Mouse (Mus musculus): ENCODE measurements around the gene Sgsm1. TPM values are rescaled to one million over a fixed set of nuclear protein-coding genes. Genes with fewer than 3 reads are reported as not detected.

Sgsm1 gene
- polyA plus RNA-seq, 1 experiment = 1.9 TPM

DNA sequence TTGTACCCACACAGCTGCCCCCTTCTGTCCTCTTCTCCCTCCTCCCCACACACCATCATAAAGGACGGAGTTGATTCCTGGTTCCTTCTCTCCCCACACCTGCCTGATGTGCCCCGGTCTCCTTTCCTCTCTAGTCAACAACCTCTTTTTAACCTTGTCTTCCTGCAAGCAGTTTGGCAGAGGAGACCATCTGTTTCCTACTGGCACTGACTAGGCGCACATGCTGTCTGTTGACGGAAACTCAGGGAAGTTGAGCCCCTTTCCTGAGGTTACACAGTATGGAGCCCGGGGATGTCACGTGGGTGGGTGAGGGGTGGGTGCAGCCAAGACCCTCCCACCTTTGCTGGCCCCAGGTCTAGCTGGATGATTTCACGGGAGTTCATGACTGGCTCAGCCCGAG lies 17.8 kb downstream of the Sgsm1 start:
- Histone ChIP-seq H3K79me3 (ENCODE audit: low read depth) (no peaks in the 10 kb centered on the region), H3K79me2 (ENCODE audit: control insufficient read depth, insufficient read depth) (no peaks in the 10 kb centered on the region), H3K27me3 (ENCODE audit: control insufficient read depth, insufficient read depth, insufficient read length) (peaks cover 4% of the 10 kb centered on the region), H3ac (ENCODE audit: control insufficient read depth, insufficient read length, low read depth) (no peak overlapping the region), H3K36me3 (ENCODE audit: control insufficient read depth, insufficient read depth) (no peaks in the 10 kb centered on the region), H3K4me3 (ENCODE audit: insufficient read depth, poor library complexity, severe bottlenecking) (no peak overlapping the region)
- TF ChIP-seq MYOG (IDR thresholded peaks at IDR 0.05; ENCODE audit: control insufficient read depth, extremely low read depth, insufficient read length) = no peak
- TF ChIP-seq FOSL1 (IDR thresholded peaks at IDR 0.05; ENCODE audit: insufficient read depth, low read length, poor library complexity, severe bottlenecking) = no peak
- TF ChIP-seq MAX (IDR thresholded peaks at IDR 0.05) = no peak

DNA sequence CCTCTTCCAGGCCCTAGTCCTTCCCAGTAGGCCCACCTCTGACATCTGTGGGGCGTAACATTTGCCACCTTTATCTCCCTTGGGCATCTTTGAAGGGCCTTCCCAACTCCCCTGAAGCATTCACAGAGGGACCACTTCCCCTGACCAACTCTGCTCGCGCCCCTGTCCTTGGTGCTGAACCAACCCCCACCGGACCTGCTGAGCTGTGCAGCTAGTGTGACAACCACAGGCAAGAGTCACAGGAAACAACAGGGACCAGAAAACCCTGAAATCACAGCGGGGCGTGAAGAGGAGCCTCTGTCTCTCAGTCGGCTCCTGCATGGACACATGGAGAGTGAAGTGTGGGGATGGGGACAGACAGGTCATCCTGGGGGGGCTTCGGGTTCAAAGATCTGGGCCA lies 18.4 kb downstream of the Sgsm1 start:
- TF ChIP-seq USF1 (IDR thresholded peaks at IDR 0.05; ENCODE audit: low read depth) (no peak), MAX (IDR thresholded peaks at IDR 0.05) (no peak), FOSL1 (IDR thresholded peaks at IDR 0.05; ENCODE audit: insufficient read depth, low read length, poor library complexity, severe bottlenecking) (no peak), CTCF (IDR thresholded peaks at IDR 0.05; ENCODE audit: control insufficient read depth, insufficient read depth, insufficient read length) (no peak), MYOD1 (IDR thresholded peaks at IDR 0.05; ENCODE audit: control insufficient read depth, insufficient read length, low read depth) (no peak), MYOG (IDR thresholded peaks at IDR 0.05; ENCODE audit: control insufficient read depth, extremely low read depth, insufficient read length) (no peak), CEBPB (IDR thresholded peaks at IDR 0.05; ENCODE audit: low read depth) (no peak)
- H3K36me3 ChIP-seq (ENCODE audit: control insufficient read depth, insufficient read depth) = no peaks in the 10 kb centered on the region
- H3K79me2 ChIP-seq (ENCODE audit: control insufficient read depth, insufficient read depth) = no peaks in the 10 kb centered on the region
- H3K4me3 ChIP-seq (ENCODE audit: insufficient read depth, poor library complexity, severe bottlenecking) = no peak overlapping the region
- no peaks in the 10 kb centered on the region for H3K79me3 ChIP-seq (ENCODE audit: low read depth)
- H3ac ChIP-seq (ENCODE audit: control insufficient read depth, insufficient read length, low read depth) = no peak overlapping the region
- peaks cover 3% of the 10 kb centered on the region for H3K27me3 ChIP-seq (ENCODE audit: control insufficient read depth, insufficient read depth, insufficient read length)

DNA sequence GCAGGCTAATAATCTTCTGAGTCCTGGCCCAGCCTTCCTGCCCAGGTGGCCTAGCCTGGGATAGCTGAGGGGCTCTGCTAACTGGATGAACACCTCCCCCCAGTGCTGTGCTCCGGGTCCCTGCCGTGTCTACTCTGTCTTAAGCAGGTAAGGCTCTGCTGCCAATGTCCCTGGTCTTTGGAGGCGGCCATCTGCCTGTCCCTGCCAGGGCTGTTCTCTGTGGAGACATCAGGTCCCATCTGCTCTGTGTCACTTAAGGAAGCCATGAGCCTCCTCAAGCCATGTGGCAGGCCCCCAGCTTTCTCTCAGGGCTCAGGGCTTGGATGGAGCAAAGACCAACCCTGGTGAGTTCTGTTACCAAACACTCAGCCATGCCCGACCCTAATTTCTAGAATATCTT lies 19.5 kb downstream of the Sgsm1 start:
- no peaks in the 10 kb centered on the region for H3K36me3 ChIP-seq (ENCODE audit: control insufficient read depth, insufficient read depth)
- no peak overlapping the region for H3ac ChIP-seq (ENCODE audit: control insufficient read depth, insufficient read length, low read depth)
- no peaks in the 10 kb centered on the region for H3K79me3 ChIP-seq (ENCODE audit: low read depth)
- no peaks in the 10 kb centered on the region for H3K79me2 ChIP-seq (ENCODE audit: control insufficient read depth, insufficient read depth)
- H3K4me3 ChIP-seq (ENCODE audit: insufficient read depth, poor library complexity, severe bottlenecking) = no peak overlapping the region
- peaks cover 4% of the 10 kb centered on the region for H3K27me3 ChIP-seq (ENCODE audit: control insufficient read depth, insufficient read depth, insufficient read length)
- no peak for TF ChIP-seq CTCF (IDR thresholded peaks at IDR 0.05; ENCODE audit: control insufficient read depth, insufficient read depth, insufficient read length)
- TF ChIP-seq CEBPB (IDR thresholded peaks at IDR 0.05; ENCODE audit: low read depth) = no peak
- TF ChIP-seq USF1 (IDR thresholded peaks at IDR 0.05; ENCODE audit: low read depth) = no peak
- TF ChIP-seq FOSL1 (IDR thresholded peaks at IDR 0.05; ENCODE audit: insufficient read depth, low read length, poor library complexity, severe bottlenecking) = no peak
- no peak for TF ChIP-seq MYOG (IDR thresholded peaks at IDR 0.05; ENCODE audit: control insufficient read depth, extremely low read depth, insufficient read length)
- no peak for TF ChIP-seq MYOD1 (IDR thresholded peaks at IDR 0.05; ENCODE audit: control insufficient read depth, insufficient read length, low read depth)
- TF ChIP-seq MAX (IDR thresholded peaks at IDR 0.05) = no peak

DNA sequence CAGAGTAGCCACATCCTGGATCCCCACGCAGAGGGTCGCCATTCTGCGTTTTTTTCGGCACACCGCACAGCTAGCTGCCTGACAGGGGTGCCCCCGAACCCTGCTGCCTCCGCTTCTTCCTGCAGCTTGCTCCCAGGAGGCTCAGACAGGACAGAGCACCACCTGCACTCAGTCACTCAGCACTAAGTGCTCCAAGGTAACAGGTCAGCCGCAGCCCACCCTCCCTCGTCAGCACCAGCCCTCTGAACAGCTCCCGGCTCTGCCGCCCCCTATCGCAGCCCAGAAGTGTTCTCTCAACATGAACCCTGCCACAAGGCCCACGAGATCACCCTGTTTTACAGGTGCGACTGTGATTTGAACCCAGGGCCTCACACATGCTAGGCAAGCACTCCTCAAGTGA lies 20.4 kb downstream of the Sgsm1 start:
- no peaks in the 10 kb centered on the region for H3K79me3 ChIP-seq (ENCODE audit: low read depth)
- H3ac ChIP-seq (ENCODE audit: control insufficient read depth, insufficient read length, low read depth) = no peak overlapping the region
- no peak overlapping the region for H3K4me3 ChIP-seq (ENCODE audit: insufficient read depth, poor library complexity, severe bottlenecking)
- no peak for TF ChIP-seq FOSL1 (IDR thresholded peaks at IDR 0.05; ENCODE audit: insufficient read depth, low read length, poor library complexity, severe bottlenecking)
- no peak for TF ChIP-seq CTCF (IDR thresholded peaks at IDR 0.05; ENCODE audit: control insufficient read depth, insufficient read depth, insufficient read length)
- no peak for TF ChIP-seq MAX (IDR thresholded peaks at IDR 0.05)
- no peak for TF ChIP-seq MYOG (IDR thresholded peaks at IDR 0.05; ENCODE audit: control insufficient read depth, extremely low read depth, insufficient read length)
- no peak for TF ChIP-seq MYOD1 (IDR thresholded peaks at IDR 0.05; ENCODE audit: control insufficient read depth, insufficient read length, low read depth)
- no peak for TF ChIP-seq USF1 (IDR thresholded peaks at IDR 0.05; ENCODE audit: low read depth)
- no peak for TF ChIP-seq CEBPB (IDR thresholded peaks at IDR 0.05; ENCODE audit: low read depth)
- no peaks in the 10 kb centered on the region for H3K36me3 ChIP-seq (ENCODE audit: control insufficient read depth, insufficient read depth)
- H3K79me2 ChIP-seq (ENCODE audit: control insufficient read depth, insufficient read depth) = no peaks in the 10 kb centered on the region
- H3K27me3 ChIP-seq (ENCODE audit: control insufficient read depth, insufficient read depth, insufficient read length) = peaks cover 4% of the 10 kb centered on the region

DNA sequence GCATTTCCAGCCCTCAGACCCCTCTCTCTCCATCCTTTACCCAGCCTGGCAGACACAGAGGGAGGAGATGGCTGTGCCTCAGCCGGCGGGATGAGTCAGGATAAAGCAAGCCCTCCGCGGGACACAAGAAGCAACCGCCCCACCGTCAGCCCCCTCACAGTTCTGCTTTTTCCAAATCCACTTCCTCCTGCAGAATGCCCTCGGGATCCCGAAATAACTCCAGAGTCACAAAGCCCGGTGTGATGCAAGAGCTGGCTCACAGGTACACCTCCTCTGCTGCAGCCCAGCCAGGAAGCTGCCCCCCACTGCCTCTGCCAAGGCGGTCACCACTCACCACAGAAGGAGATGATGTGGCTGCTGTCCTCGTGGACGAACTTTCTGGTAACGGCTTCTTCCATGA lies 22.1 kb downstream of the Sgsm1 start:
- H3K79me2 ChIP-seq (ENCODE audit: control insufficient read depth, insufficient read depth) = no peaks in the 10 kb centered on the region
- no peak overlapping the region for H3ac ChIP-seq (ENCODE audit: control insufficient read depth, insufficient read length, low read depth)
- H3K36me3 ChIP-seq (ENCODE audit: control insufficient read depth, insufficient read depth) = no peaks in the 10 kb centered on the region
- TF ChIP-seq FOSL1 (IDR thresholded peaks at IDR 0.05; ENCODE audit: insufficient read depth, low read length, poor library complexity, severe bottlenecking) = no peak
- no peak for TF ChIP-seq MAX (IDR thresholded peaks at IDR 0.05)
- TF ChIP-seq MYOD1 (IDR thresholded peaks at IDR 0.05; ENCODE audit: control insufficient read depth, insufficient read length, low read depth) = no peak
- TF ChIP-seq USF1 (IDR thresholded peaks at IDR 0.05; ENCODE audit: low read depth) = no peak
- no peak for TF ChIP-seq CEBPB (IDR thresholded peaks at IDR 0.05; ENCODE audit: low read depth)
- no peak for TF ChIP-seq CTCF (IDR thresholded peaks at IDR 0.05; ENCODE audit: control insufficient read depth, insufficient read depth, insufficient read length)
- TF ChIP-seq MYOG (IDR thresholded peaks at IDR 0.05; ENCODE audit: control insufficient read depth, extremely low read depth, insufficient read length) = no peak
- H3K27me3 ChIP-seq (ENCODE audit: control insufficient read depth, insufficient read depth, insufficient read length) = peaks cover 4% of the 10 kb centered on the region
- H3K4me3 ChIP-seq (ENCODE audit: insufficient read depth, poor library complexity, severe bottlenecking) = no peak overlapping the region
- no peaks in the 10 kb centered on the region for H3K79me3 ChIP-seq (ENCODE audit: low read depth)

DNA sequence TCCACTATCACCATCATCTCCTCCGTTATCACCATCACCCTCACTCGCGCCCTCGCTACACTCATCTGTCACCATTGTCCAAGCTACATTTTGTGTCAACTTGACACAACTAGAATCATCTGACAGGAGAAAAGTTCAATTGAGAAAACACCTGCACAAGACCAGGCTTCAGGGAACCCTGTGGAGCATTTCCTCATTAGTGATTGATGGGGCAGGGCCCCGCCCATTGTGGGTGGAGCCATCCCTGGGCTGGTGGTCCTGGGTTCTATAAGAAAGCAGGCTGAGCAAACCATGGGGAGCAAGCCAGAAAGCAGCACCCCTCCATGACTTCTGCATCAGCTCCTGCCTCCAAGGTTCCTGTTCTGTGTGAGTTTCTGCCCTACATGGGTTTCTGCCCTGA lies 22.8 kb downstream of the Sgsm1 start:
- no peaks in the 10 kb centered on the region for H3K36me3 ChIP-seq (ENCODE audit: control insufficient read depth, insufficient read depth)
- no peaks in the 10 kb centered on the region for H3K79me3 ChIP-seq (ENCODE audit: low read depth)
- TF ChIP-seq FOSL1 (IDR thresholded peaks at IDR 0.05; ENCODE audit: insufficient read depth, low read length, poor library complexity, severe bottlenecking) (no peak), MYOD1 (IDR thresholded peaks at IDR 0.05; ENCODE audit: control insufficient read depth, insufficient read length, low read depth) (no peak), USF1 (IDR thresholded peaks at IDR 0.05; ENCODE audit: low read depth) (no peak), MYOG (IDR thresholded peaks at IDR 0.05; ENCODE audit: control insufficient read depth, extremely low read depth, insufficient read length) (no peak), CTCF (IDR thresholded peaks at IDR 0.05; ENCODE audit: control insufficient read depth, insufficient read depth, insufficient read length) (no peak), CEBPB (IDR thresholded peaks at IDR 0.05; ENCODE audit: low read depth) (no peak), MAX (IDR thresholded peaks at IDR 0.05) (no peak)
- no peak overlapping the region for H3K4me3 ChIP-seq (ENCODE audit: insufficient read depth, poor library complexity, severe bottlenecking)
- peaks cover 4% of the 10 kb centered on the region for H3K27me3 ChIP-seq (ENCODE audit: control insufficient read depth, insufficient read depth, insufficient read length)
- H3K79me2 ChIP-seq (ENCODE audit: control insufficient read depth, insufficient read depth) = no peaks in the 10 kb centered on the region
- H3ac ChIP-seq (ENCODE audit: control insufficient read depth, insufficient read length, low read depth) = no peak overlapping the region
